Mouse (Mus musculus): ENCODE results near the gene Slc38a8.

The Slc38a8 gene

GRCm38 (mm10) chr8:119501598-119501997, at the start of gene Slc38a8:
Slc38a8 (minus strand) TSS chr8:119501698.
- DNase-seq = no peak

GRCm38 (mm10) chr8:119548560-119549113, 47.1 kb upstream of the Slc38a8 start:
- no peak for DNase-seq

- no peak for DNase-seq
These were observed 45.7 kb upstream of the Slc38a8 start for GRCm38 (mm10) chr8:119547019-119547691.

- DNase-seq = no peak
These were observed 44.3 kb upstream of the Slc38a8 start for GRCm38 (mm10) chr8:119545791-119546190.

GRCm38 (mm10) chr8:119545180-119545579, 43.7 kb upstream of the Slc38a8 start:
- no peak for DNase-seq

GRCm38 (mm10) chr8:119544606-119545005, 43.1 kb upstream of the Slc38a8 start:
- DNase-seq = no peak

GRCm38 (mm10) chr8:119531973-119532372, 30.5 kb upstream of the Slc38a8 start:
- no peak for DNase-seq

GRCm38 (mm10) chr8:119531397-119531796, 29.9 kb upstream of the Slc38a8 start:
- DNase-seq = no peak

GRCm38 (mm10) chr8:119530937-119531336, 29.4 kb upstream of the Slc38a8 start:
- no peak for DNase-seq

GRCm38 (mm10) chr8:119528762-119529161, 27.3 kb upstream of the Slc38a8 start:
- no peak for DNase-seq

GRCm38 (mm10) chr8:119520102-119520501, 18.6 kb upstream of the Slc38a8 start:
- no peak for DNase-seq

GRCm38 (mm10) chr8:119516674-119517073, 15.2 kb upstream of the Slc38a8 start:
- peak in 1 of 2 experiments; percentile 36 for DNase-seq

- no peak for DNase-seq
These were observed 14.3 kb upstream of the Slc38a8 start for GRCm38 (mm10) chr8:119515767-119516166.

GRCm38 (mm10) chr8:119514940-119515339, 13.4 kb upstream of the Slc38a8 start:
- DNase-seq = no peak

- DNase-seq = peak; percentile 80 to 87
These were observed 11.9 kb upstream of the Slc38a8 start for GRCm38 (mm10) chr8:119513405-119513804.

GRCm38 (mm10) chr8:119511722-119512121, 10.2 kb upstream of the Slc38a8 start:
- no peak for DNase-seq

GRCm38 (mm10) chr8:119510471-119510870, 9.0 kb upstream of the Slc38a8 start:
- peak; percentile 28 to 33 for DNase-seq

GRCm38 (mm10) chr8:119506106-119506505, 4.6 kb upstream of the Slc38a8 start:
- no peak for DNase-seq

- no peak for DNase-seq
These were observed 4.0 kb upstream of the Slc38a8 start for GRCm38 (mm10) chr8:119505488-119505887.

GRCm38 (mm10) chr8:119503191-119503767, 1.8 kb upstream of the Slc38a8 start:
- peak; percentile 47 to 71 for DNase-seq

- DNase-seq = peak; percentile 49 to 53
These were observed 613 bp upstream of the Slc38a8 start for GRCm38 (mm10) chr8:119502111-119502510.

- no peak for DNase-seq
These were observed 1.7 kb downstream of the Slc38a8 start for GRCm38 (mm10) chr8:119499836-119500235.

GRCm38 (mm10) chr8:119496848-119497247, 4.7 kb downstream of the Slc38a8 start:
- DNase-seq = peak in 1 of 2 experiments; percentile 30

GRCm38 (mm10) chr8:119487093-119487492, 14.4 kb downstream of the Slc38a8 start:
- no peak for DNase-seq

All from cerebellum, postnatal 25 days (tissue).